Mouse (Mus musculus): ENCODE measurements around the gene Hpf1.

Gene Hpf1

DNA sequence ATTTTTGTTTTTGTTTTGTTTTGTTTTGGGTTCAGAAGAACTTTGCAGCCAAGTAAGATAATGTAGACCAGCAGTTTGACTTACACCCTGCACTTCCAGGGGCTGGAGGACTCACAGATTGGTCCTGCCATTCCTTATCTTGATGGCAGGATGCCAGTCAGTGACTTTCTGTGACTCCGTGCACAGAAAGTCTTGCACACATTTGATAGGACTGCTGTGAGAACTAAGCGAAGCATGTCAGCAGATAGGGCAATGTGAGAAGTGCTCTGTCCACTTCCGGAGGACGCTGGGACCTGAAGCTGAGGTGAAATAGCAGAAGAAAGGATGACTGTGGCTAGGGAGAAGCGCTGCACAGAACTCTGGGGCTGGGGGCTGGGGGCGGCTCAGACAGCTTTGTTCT, 5.7 kb downstream of the Hpf1 start:
- no peak for DNase-seq (ENCODE audit: low spot score)

DNA sequence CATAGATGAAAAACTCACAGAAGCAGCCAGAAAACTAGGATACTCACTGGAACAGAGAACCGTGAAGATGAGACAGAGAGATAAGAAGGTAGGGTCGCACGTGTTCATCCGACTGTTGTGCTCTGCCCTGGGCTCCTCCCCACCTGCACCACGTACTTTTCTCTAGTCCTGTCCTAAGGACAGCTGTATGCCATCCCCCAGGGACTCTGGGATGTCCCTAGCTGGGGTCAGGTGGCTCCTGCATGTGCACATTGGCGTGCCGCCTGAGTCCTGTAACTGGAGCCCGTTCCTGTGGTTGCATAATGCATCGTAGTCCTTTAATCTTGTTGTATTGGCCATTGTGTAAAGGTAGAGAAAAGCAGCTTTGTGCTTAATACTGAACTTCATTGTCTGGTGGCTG, 9.9 kb downstream of the Hpf1 start:
- DNase-seq (ENCODE audit: low spot score): no peak

DNA sequence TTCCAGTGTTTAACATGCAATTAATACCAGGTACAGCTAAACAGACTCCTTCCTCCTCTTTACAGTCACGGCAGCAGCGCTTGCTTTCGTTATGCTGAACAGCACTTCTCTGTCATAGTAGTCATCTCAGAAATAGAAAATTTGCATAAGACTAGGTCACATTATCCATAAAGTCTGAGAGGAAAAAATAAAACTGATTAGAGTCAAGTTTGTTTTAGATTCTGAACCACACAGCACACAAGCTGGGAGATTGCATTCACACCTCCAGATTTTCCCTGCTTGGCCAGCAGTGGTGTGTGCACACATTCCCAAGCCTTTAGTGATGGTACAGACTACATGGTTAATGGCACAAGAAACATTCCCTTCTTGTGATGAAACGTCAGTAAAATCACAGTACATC, 21.9 kb downstream of the Hpf1 start:
- DNase-seq (ENCODE audit: low spot score): no peak

DNA sequence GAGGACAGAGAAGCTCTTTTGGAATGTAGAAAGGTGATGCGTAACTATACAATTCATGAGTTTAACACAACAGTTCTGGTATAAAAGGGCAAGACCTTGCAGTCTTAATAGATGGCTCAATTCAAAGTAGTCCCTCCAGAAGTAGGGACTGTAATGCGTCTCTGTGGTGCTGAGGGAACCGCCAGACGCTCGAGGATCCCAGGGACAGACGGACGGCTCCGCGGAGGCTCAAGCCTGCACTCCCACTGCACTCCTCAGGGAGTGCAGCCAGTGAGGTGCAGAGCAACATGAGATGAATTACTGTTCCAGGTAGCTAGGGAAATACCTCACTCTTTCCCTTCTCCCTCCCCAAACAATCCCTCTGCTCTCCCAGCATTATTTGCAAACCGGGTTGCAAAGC, 22.3 kb downstream of the Hpf1 start:
- no peak for DNase-seq (ENCODE audit: low spot score)

DNA sequence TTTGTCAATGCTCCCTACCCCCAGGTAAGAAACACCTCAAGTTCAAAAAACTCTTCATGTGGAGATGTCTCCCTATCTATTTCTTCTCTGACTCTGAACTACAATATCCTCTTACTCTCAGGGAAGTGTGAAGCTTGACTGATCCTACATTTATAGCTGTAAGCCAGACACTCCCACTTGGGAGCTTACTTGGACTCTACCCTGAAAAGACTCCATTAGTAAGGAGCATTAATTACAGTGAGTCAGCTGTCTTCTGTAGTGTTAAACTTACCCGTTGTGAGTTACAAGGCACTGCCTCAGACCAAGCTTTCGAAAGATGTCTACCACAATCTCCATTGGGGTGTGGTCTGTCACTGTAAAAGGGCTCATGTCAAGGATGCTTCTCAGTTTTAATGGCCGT, 28.9 kb downstream of the Hpf1 start:
- no peak for DNase-seq (ENCODE audit: low spot score)

DNA sequence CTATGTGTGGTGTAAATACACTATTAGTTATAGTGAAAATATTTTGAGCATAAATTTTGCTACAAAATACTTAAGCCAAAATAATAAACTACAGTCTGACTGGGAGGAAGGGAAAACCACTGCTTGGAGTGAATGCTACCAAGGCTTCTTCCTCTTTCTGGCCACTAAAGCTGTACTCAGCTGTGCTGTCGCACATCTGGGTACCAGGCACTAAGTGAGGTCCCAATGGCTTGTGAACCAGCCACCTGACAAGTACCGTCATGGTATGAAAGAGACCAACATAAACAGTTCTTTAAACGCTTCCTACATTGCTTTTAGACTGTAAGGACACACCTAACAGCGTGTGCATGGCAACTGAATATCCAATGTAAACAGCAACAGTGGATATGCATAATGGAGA, 30.0 kb downstream of the Hpf1 start:
- DNase-seq (ENCODE audit: low spot score): no peak

DNA sequence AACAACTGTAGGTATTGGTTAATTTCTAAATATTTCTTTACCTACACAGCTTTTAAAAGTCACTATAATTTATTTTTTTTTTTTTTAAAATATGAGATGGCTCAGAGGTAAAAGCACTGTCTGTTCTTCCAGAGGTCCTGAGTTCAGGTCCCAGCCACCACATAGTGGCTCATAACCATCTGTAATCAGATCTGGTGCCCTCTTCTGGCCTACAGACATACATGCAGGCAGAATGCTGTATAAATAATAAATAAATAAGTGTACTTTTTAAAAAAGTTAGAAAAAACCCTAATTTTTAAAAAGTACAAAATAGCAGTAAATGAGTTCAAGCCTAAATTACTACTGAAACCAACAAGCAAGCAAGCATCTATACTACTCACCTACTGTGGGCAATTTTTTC, 43.4 kb downstream of the Hpf1 start:
- DNase-seq (ENCODE audit: low spot score): no peak

DNA sequence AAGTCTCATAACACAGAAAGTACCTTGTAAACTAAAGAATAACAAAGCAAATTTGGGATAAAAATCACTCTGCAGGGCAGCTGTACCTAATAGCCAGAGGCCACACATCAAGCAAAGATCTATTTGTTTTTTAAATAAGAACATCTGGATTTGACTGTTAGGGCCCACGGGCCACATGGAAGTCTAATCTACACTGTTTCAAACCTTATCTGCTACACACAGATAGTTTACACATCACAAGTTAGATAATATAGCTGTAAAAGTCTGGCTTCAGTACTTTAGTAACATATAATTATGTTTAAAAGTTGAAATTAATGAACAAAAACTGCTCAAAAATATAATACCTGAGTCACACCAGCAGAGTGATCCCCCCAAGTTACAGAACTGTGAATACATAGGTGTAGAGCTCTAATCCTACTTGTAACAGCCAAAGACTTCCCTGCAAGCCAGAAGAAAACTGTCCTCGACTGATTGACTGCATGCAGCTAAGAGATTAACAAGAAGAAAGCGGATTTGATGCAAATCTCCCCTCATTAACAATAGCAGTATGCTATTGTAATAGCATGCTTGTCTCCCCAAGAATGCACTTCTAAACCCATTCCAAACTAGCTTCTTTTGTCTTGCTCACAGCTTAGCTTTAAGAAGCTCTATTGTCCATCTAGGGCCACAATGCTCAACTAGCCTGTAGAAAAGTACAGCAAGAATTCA, 48.7 kb downstream of the Hpf1 start:
- no peak for DNase-seq (ENCODE audit: low spot score)

DNA sequence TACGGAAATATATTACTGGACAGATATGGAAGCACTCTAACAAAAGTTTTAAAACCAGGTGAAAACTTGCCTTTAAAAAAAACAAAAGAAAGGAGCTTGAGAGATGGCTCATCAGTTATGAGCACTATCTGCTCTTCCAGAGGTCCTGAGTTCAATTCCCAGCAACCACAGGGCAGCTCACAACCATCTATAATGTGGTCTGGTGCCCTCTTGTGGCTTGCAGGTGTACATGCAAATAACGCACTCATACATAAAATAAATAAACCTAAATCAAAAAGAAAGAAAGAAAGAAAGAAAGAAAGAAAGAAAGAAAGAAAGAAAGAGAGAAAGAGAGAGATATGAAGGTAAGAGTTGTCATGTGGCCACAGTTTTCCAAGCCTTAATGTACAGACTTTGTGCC, 52.6 kb downstream of the Hpf1 start:
- DNase-seq (ENCODE audit: low spot score): no peak

DNA sequence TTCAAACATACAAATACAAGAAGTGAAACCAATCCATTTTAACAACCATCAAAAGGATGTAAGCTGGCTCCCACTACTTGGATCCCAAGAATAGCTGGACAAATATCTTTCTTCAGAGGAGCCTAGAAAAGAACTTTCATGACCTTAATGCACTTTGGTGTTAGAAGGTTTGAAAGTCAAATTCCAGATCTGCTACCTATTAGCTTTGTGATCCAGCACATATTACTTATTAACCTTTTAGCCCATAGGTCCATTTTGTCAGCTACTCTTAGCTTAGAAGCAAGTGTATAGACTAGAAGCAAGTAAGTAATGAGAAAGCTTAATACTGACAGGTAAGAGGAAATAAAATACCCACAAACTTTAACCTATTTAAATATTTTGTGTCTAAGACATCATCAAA, 57.3 kb downstream of the Hpf1 start:
- DNase-seq (ENCODE audit: low spot score): no peak

DNA sequence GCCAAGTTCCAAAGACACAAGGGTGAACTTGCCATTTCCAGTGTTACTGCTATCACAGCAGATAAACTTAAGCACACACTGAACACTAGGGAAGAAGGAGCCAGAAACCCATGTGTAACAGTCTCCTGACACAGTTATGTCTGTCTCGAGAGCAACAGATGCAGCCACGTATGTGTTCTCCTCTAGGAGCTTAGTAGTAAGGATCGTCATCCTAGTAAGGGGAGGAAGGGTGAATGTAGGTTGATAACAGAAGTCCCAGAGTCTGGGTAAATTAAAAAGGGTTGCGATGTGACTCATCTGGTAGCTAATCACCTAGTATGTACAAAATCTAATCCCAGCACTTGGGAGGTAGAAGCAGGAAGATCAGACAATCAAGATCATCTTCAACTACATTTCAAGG, 59.6 kb downstream of the Hpf1 start:
- DNase-seq (ENCODE audit: low spot score): no peak

DNA sequence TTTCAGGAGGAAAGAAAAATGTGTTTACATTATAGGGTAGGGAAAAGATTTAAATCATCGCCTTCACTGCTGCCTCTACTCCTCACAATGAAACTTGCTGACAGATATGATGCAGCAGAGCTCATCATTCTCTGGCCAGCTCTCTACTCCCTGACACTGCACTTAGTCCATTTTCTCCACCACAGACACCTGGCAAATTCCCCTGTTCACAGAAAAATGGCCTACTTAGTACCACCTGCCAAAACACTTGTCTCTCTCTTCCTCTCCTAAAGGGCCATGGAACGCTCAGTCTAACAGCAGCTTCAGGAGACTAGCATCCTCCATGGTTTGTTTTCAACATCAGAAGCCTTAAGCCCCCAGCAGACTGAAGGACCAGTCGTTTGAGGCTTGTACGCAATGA, 61.1 kb downstream of the Hpf1 start:
- no peak for DNase-seq (ENCODE audit: low spot score)

DNA sequence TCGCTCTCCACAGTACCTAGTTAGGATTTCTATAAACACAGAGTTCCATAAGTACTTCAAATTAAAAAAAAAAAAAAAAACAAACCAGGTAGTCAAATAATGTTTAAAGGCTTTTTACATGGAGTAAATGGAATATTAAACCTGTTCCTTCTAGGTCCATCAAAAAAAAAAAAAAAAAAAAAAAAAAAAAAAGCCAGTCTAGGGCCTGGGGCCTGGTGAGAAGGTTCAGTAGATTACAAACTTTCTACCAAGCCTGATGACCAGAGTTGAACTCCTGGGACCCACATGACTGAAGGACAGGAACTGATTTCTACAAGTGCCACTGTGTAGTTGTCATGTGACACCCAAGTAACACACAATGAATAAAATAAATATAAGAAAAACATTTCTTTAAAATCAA, 61.5 kb downstream of the Hpf1 start:
- no peak for DNase-seq (ENCODE audit: low spot score)

DNA sequence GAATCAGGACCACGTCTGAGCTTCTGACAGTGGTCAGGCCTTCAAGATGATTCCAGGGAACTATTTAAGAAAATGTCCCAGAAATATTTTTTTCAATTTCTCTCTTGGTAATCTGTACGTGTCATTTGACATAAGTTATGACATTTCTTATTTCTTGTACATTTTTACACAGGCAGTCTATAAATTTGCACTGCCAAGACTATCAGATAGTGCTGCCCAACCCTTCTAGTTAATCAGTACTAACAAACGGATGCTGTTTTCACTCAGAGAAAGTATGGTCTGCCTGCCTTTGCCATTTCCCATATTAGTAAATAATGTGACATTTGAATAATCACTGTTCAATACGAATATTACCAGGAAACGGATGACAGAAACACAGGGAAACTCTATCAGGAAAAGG, 62.6 kb downstream of the Hpf1 start:
- DNase-seq (ENCODE audit: low spot score): no peak

DNA sequence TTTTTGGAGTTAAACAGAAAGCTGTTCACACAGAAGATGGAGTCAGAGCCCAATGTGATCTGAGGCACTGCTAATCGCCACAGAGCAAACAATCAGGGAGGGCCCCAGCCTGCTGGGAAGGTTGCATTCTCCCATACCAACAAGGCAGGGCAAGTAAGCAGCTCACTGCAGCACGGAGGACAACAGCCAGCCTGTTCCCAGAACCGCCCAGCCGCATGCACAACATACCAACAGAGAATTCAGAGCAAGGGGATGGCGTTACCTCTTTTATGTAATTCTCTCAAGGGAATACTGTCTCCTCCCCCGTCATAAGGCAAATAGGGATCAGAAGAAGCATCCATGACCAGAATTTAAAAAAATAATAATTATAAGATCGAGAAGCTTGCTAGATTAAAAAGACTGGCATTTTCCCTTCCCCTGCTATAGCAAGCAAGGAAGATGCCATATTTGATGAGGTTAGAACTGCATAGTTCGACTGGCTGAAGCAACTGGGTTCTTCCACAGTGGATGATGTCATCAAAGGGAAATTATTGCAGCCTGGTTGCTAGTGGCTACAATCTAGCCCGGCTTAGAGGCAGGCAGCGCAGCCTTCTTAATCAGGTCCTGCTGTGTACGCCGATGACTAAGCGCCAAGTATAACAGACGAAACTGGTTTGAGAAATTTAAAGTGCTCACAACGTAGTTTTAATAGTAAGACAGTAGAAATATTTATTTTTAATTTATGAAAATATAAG, 64.2 kb downstream of the Hpf1 start:
- peak; percentile 49 for DNase-seq (ENCODE audit: low spot score)

DNA sequence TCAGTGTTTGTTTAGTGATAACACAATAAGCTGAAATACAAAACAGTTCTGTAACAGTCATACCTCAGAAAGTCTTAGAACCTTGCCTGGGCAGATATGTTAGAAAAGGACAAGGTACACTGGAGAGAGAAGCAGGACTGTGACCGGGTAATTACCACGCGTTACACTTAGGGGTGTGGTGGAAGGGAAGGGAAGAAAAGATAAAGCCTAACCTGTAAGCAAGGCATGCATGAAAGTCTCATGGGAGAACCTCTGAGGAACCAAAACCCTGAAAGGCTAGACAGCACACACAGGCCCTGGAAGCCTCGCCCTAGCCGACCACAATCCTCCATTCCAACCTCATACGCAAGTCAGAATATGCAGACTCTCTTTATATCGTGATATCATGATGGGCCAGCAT, 66.6 kb downstream of the Hpf1 start:
- no peak for DNase-seq (ENCODE audit: low spot score)

Measured in ovary, postnatal 36 days (tissue).